Mouse (Mus musculus): ENCODE measurements at regions not wholly inside any gene's neighbourhood (a gene's known extent, or its start where the extent isn't known, plus 50 kb on each side); places are given as distances from the start of the nearest gene placed in this dataset.

- no peaks in the 10 kb centered on the region for H3K27me3 ChIP-seq (replicated peaks)
- 0 out of 2 replicates have a peak overlapping the region, but pooled peaks have one; percentile 32 for H3K27ac ChIP-seq
- H3K4me2 ChIP-seq (replicated peaks), result peak overlapping the region; percentile 39; the same call in 1 of the 2 replicates
- H3K4me1 ChIP-seq (replicated peaks), result peaks cover 9% of the 10 kb centered on the region; the same call in 1 of the 2 replicates
- WGBS, result 60% methylated on average over 14 of the region's 14 CpGs
- H3K9me3 ChIP-seq, result no peaks in the 10 kb centered on the region
- no peak overlapping the region for H3K4me3 ChIP-seq (replicated peaks)
- H3K36me3 ChIP-seq, result no peaks in the 10 kb centered on the region
- no peak for ATAC-seq
- no peak overlapping the region for H3K9ac ChIP-seq
These were observed 451.5 kb upstream of the Ubash3b start for GRCm38 (mm10) chr9:41612802-41613550.

DNA sequence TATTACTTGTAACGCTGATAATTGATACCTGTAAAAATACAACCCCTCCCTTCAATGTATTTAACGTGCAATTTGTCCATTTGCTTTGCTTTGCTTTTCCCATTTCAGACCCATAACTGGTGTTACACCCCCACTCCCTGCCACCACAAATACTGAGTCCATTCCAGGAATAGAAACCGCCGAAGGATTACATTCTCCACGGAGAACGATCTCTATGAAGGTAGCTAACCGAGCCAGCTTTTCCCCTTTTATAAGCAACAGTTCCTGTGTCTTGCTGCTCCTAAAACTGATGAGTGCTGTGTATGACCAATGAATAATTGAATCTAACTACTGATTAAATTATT, 450.9 kb upstream of the Ubash3b start:
- peaks cover 9% of the 10 kb centered on the region; the same call in 1 of the 2 replicates for H3K4me1 ChIP-seq (replicated peaks)
- H3K27me3 ChIP-seq (replicated peaks), result no peaks in the 10 kb centered on the region
- 0 out of 2 replicates have a peak overlapping the region, but pooled peaks have one; percentile 6 for H3K27ac ChIP-seq
- WGBS, result 9% methylated on average over 7 of the region's 7 CpGs
- H3K4me2 ChIP-seq (replicated peaks), result peak overlapping the region; percentile 39
- H3K9ac ChIP-seq, result no peak overlapping the region
- H3K9me3 ChIP-seq, result no peaks in the 10 kb centered on the region
- ATAC-seq, result peak; percentile 70
- H3K4me3 ChIP-seq (replicated peaks), result no peak overlapping the region; the same call in 1 of the 2 replicates
- no peaks in the 10 kb centered on the region for H3K36me3 ChIP-seq

DNA sequence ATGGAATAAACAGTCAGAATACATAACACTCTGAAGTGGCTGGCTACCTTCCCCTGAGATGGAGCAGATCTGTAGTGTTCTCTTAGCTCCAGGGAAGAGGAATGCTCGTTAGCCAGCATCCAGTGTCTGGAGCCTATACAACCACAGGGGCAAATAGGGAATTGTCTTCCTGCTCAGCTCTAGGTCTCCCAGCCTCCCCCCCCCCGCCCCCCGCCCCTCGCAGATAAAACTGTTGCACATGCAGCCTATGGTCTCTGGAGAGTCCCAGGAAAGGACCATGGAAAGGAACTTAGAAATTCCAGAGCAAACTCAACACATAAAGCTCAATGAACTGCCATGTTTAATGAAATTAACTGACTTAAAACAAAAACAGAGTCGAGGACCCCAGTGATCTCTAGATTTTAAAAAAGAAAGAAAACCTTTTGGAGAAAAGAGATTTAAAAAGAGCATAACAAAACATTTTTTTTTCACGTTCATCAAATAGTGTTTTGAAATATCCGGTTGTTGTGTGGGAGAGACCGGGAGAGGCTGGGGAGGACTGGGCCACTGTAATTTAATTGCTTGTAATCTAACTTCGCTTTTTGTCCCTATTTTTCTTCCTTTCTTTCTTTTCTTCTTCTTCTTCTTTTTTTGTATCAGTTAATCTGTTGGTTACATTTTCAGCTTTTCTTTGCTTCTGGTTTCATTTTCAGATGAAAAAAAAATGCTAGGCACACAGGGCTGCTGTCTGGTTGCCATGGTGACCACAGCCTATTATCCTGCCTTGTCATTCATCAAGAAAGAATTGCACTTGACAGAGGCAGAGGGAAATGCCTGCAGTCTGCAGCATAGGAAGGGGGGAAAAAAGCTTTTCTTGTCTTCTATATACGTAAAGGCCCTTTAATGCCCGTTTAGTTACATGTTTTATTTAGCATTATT, 450.3 kb upstream of the Ubash3b start:
- no peak overlapping the region for H3K4me3 ChIP-seq (replicated peaks)
- H3K36me3 ChIP-seq, result no peaks in the 10 kb centered on the region
- H3K27ac ChIP-seq, result 0 out of 2 replicates have a peak overlapping the region, but pooled peaks have one; percentile 32
- peak; percentile 82 for ATAC-seq
- H3K4me2 ChIP-seq (replicated peaks), result peak overlapping the region; percentile 39
- 18% methylated on average over 11 of the region's 11 CpGs for WGBS
- peaks cover 9% of the 10 kb centered on the region; the same call in 1 of the 2 replicates for H3K4me1 ChIP-seq (replicated peaks)
- H3K9ac ChIP-seq, result no peak overlapping the region
- H3K9me3 ChIP-seq, result no peaks in the 10 kb centered on the region
- no peaks in the 10 kb centered on the region for H3K27me3 ChIP-seq (replicated peaks)

DNA sequence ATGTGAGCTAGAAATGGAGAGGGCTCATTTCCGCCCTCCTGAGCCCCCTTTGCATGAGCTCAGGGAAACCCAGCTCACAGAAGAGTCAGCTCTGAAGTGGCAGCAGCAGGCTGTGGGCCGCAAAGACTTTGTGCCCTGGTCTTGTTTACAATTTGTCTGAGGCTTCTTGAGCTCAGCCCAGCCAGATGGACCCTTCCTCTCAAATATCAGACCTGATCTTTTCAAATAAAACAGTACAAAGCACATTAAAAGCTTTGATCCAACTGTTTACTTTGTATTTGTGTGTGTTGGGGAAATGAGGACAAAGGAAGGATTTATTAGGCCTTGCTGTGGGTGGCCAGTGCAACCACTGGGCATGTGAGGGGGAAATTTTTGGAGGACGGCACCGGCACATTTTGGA, 448.9 kb upstream of the Ubash3b start:
- no peak for ATAC-seq
- Histone ChIP-seq H3K36me3 (no peaks in the 10 kb centered on the region), H3K4me1 (replicated peaks) (peaks cover 9% of the 10 kb centered on the region; the same call in 1 of the 2 replicates), H3K27ac (no peak overlapping the region; the same call in 1 of the 2 replicates), H3K9me3 (no peaks in the 10 kb centered on the region), H3K4me2 (replicated peaks) (no peak overlapping the region), H3K4me3 (replicated peaks) (no peak overlapping the region), H3K9ac (no peak overlapping the region), H3K27me3 (replicated peaks) (no peaks in the 10 kb centered on the region)
- 36% methylated on average over 4 of the region's 4 CpGs for WGBS

DNA sequence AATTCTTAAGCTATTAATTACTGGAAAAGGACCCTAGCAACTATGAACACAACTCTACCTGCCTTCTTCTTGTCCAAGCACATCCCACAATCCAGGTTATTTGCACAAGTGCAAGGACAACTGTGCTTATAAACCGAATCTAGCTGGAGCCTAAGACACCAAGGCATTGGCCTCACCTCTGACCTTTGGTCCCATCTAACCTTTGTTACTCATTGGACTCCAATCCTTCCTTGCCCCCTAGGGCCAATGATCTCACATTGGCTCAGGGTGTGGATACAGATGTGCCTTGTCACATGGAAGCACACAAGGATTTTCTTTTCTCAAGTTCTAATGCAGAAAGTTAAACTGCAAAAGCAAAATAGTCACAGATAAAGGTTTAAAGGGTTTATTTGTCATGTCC, 444.6 kb upstream of the Ubash3b start:
- Histone ChIP-seq H3K4me2 (replicated peaks) (no peak overlapping the region), H3K4me1 (replicated peaks) (0 out of 2 replicates have a peak, but pooled peaks cover 3% of the 10 kb centered on the region), H3K9me3 (no peaks in the 10 kb centered on the region), H3K4me3 (replicated peaks) (no peak overlapping the region), H3K27ac (no peak overlapping the region), H3K36me3 (no peaks in the 10 kb centered on the region), H3K9ac (no peak overlapping the region), H3K27me3 (replicated peaks) (no peaks in the 10 kb centered on the region)
- ATAC-seq, result no peak
- 66% methylated on average over 1 of the region's 1 CpGs for WGBS

- no peak overlapping the region for H3K27ac ChIP-seq
- no peaks in the 10 kb centered on the region for H3K27me3 ChIP-seq (replicated peaks)
- peaks cover 2% of the 10 kb centered on the region for H3K4me1 ChIP-seq (replicated peaks)
- H3K4me3 ChIP-seq (replicated peaks), result no peak overlapping the region
- no peaks in the 10 kb centered on the region for H3K36me3 ChIP-seq
- H3K4me2 ChIP-seq (replicated peaks), result no peak overlapping the region
- 70% methylated on average over 1 of the region's 1 CpGs for WGBS
- no peak overlapping the region for H3K9ac ChIP-seq
- H3K9me3 ChIP-seq, result no peaks in the 10 kb centered on the region
- no peak for ATAC-seq
These were observed 443.4 kb upstream of the Ubash3b start for GRCm38 (mm10) chr9:41604916-41605315.

DNA sequence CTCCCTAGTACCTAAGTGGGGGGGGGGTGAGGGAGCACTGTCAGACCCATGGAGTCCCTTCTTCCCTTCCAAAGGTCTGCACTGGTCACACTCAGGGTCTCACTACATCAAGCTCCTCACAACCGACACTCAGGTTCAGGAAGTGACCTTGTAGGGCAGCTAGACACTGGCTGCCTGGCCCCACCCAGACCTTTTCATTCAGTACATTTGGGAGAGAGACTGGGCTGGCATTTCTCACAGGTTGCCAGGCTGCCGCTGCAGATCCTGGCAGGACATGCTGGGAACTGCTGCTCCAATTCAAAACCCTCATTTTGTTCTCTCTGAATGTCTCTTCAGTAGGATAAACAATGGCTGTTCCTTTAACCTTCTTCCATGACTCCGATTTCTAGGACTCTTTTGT, 439.3 kb upstream of the Ubash3b start:
- Histone ChIP-seq H3K4me2 (replicated peaks) (no peak overlapping the region), H3K36me3 (no peaks in the 10 kb centered on the region), H3K4me3 (replicated peaks) (no peak overlapping the region), H3K27me3 (replicated peaks) (no peaks in the 10 kb centered on the region), H3K4me1 (replicated peaks) (peaks cover 2% of the 10 kb centered on the region), H3K9me3 (no peaks in the 10 kb centered on the region), H3K27ac (no peak overlapping the region), H3K9ac (no peak overlapping the region)
- WGBS, result 29% methylated on average over 3 of the region's 3 CpGs
- ATAC-seq, result no peak

DNA sequence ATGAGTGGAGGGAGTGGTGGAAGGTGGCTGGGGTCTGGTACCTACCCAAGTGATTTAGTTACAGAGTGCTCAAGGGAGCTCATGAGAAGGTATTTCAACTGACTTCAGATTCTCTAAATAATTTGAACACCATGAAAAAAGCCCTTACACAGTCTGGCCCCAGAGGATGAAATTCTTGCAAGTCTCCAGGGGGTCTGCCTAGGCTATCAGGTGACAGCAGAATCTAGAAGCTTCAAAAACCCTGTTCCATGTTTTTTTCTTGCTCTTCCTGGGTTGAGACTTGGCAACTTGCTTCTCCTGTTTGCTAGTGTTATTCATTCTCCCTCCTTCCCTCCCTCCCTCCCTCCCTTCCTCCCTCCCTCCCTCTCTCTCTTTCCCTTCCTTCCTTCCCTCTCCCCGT, 438.4 kb upstream of the Ubash3b start:
- Histone ChIP-seq H3K9ac (no peak overlapping the region), H3K9me3 (no peaks in the 10 kb centered on the region), H3K4me2 (replicated peaks) (no peak overlapping the region), H3K27me3 (replicated peaks) (no peaks in the 10 kb centered on the region), H3K36me3 (no peaks in the 10 kb centered on the region), H3K27ac (no peak overlapping the region), H3K4me3 (replicated peaks) (no peak overlapping the region), H3K4me1 (replicated peaks) (peaks cover 2% of the 10 kb centered on the region)
- no peak for ATAC-seq
- 67% methylated on average over 1 of the region's 1 CpGs for WGBS

- no peaks in the 10 kb centered on the region for H3K27me3 ChIP-seq (replicated peaks)
- no peaks in the 10 kb centered on the region for H3K9me3 ChIP-seq
- H3K4me1 ChIP-seq (replicated peaks), result peaks cover 1% of the 10 kb centered on the region
- ATAC-seq, result no peak
- no peak overlapping the region for H3K9ac ChIP-seq
- H3K4me3 ChIP-seq (replicated peaks), result no peak overlapping the region
- WGBS, result 67% methylated on average over 5 of the region's 5 CpGs
- H3K4me2 ChIP-seq (replicated peaks), result no peak overlapping the region
- H3K27ac ChIP-seq, result no peak overlapping the region
- peaks cover under 1% of the 10 kb centered on the region; the same call in 1 of the 2 replicates for H3K36me3 ChIP-seq
These were observed 434.3 kb upstream of the Ubash3b start for GRCm38 (mm10) chr9:41595749-41596148.

- Histone ChIP-seq H3K27ac (no peak overlapping the region), H3K36me3 (peaks cover 7% of the 10 kb centered on the region; the same call in 1 of the 2 replicates), H3K9ac (no peak overlapping the region), H3K9me3 (no peaks in the 10 kb centered on the region), H3K4me3 (replicated peaks) (no peak overlapping the region), H3K4me2 (replicated peaks) (no peak overlapping the region), H3K27me3 (replicated peaks) (no peaks in the 10 kb centered on the region), H3K4me1 (replicated peaks) (no peaks in the 10 kb centered on the region)
- 83% methylated on average over 7 of the region's 7 CpGs for WGBS
- no peak for ATAC-seq
These were observed 432.5 kb upstream of the Ubash3b start for GRCm38 (mm10) chr9:41593998-41594397.

GRCm38 (mm10) chr9:41592900-41593690, 431.6 kb upstream of the Ubash3b start:
- Histone ChIP-seq H3K9ac (no peak overlapping the region), H3K4me1 (replicated peaks) (no peaks in the 10 kb centered on the region), H3K27me3 (replicated peaks) (no peaks in the 10 kb centered on the region), H3K9me3 (no peaks in the 10 kb centered on the region), H3K4me3 (replicated peaks) (no peak overlapping the region), H3K4me2 (replicated peaks) (no peak overlapping the region), H3K27ac (no peak overlapping the region), H3K36me3 (peaks cover 7% of the 10 kb centered on the region; the same call in 1 of the 2 replicates)
- 87% methylated on average over 4 of the region's 4 CpGs for WGBS
- ATAC-seq, result no peak

DNA sequence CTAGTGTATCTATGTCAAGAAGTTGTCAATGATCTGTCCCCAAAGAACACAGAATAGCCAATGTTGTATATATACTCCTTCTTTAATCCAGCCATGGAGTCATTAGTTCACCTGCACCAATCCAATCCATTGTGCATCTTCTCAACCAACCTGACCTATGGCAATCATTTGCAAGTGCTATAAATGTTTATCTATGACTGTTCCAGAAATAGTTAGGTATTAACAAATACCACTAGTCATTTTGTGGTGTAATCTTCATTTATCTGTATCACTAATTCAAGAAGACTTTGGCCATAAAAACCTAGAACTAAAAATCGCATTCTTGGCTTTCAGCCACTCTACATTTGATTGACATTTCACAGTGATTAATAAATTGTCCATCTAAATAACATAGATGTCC, 430.6 kb upstream of the Ubash3b start:
- 81% methylated on average over 1 of the region's 1 CpGs for WGBS
- Histone ChIP-seq H3K36me3 (peaks cover 7% of the 10 kb centered on the region; the same call in 1 of the 2 replicates), H3K4me2 (replicated peaks) (no peak overlapping the region), H3K4me1 (replicated peaks) (0 out of 2 replicates have a peak, but pooled peaks cover 3% of the 10 kb centered on the region), H3K9ac (no peak overlapping the region), H3K9me3 (no peaks in the 10 kb centered on the region), H3K27ac (no peak overlapping the region), H3K27me3 (replicated peaks) (no peaks in the 10 kb centered on the region), H3K4me3 (replicated peaks) (no peak overlapping the region)
- ATAC-seq, result no peak
